Mouse (Mus musculus) lung, postnatal 0 days (tissue): ENCODE data around the gene Rap1gap2.

Experiments
- CTCF ChIP-seq: IDR thresholded peaks from 2 replicates; pipeline ENCODE4 v1.5.1; 2016; ENCODE audit warnings: antibody characterized with exemption, mild to moderate bottlenecking
- EP300 ChIP-seq: IDR thresholded peaks from 2 replicates; pipeline ENCODE4 v1.6.1; 2016; ENCODE audit warnings: antibody characterized with exemption, mild to moderate bottlenecking, control low read depth

DNA sequence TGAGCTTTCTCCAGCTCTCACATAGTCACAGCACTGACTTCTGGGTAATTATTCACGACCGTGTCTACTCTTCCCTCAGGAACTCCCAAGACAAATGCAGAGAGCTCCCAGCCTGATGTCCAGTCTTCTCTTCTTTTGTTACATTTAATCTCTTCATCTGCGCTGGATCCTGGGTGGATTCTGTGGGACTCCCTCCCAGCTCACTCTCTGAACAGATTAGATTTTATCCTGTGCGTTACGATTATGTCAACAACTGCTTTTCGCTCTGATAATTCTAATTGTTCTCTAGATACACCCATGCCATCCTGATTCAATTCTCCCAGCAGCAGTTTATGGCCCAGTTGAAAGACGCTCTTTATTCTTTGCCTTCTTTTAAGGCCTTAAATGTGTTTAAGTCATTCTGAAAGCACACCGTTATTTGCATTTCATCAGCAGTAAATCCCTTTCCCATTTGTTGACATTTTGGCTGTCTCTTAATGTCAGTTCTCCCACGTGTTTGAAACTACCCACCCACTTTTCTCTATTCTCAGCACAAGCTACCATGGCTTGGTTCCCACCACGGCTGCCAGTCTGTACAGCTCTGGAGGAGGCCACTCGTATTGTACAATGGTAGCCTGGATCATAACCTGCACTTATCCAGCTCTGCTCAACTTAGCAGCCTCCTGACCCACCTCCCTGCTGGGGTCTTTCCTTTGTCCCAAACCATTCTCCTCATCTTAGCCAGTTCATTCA is 180.8 kb downstream of the Rap1gap2 start:
- TF ChIP-seq CTCF (no peak), EP300 (no peak)
